Mouse (Mus musculus) erythroblast, adult 5-6 weeks (primary cell): ENCODE results near the gene Ubxn2a. TPM values are rescaled to one million over a fixed set of nuclear protein-coding genes. Genes with fewer than 3 reads are reported as not detected.

Experiments used
- ATAC-seq: replicated peaks from 2 replicates; pipeline ENCODE4 v1.8.0; 2016; ENCODE audit warnings: moderate number of reproducible peaks, mild to moderate bottlenecking, moderate TSS enrichment, inconsistent platforms; ENCODE audit not compliant: poor library complexity, low FRiP score, severe bottlenecking
- total RNA-seq, 2 experiments: library from RNA; stranded (forward) in 1 of 2; stranded (reverse) in 1 of 2; fragments of 150-400 nt in 1 of 2; fragments of 200-764, 138-1000 nt in 1 of 2; gene quantifications; 2 replicates each; pipeline versions ENCODE4 v1.2.3 to v1.2.4; 2015 to 2017; ENCODE audit warnings: low replicate concordance in 2 of 2

Ubxn2a gene
- total RNA-seq, 2 experiments from 2014 or later, result 15.9 to 30.9 TPM

DNA sequence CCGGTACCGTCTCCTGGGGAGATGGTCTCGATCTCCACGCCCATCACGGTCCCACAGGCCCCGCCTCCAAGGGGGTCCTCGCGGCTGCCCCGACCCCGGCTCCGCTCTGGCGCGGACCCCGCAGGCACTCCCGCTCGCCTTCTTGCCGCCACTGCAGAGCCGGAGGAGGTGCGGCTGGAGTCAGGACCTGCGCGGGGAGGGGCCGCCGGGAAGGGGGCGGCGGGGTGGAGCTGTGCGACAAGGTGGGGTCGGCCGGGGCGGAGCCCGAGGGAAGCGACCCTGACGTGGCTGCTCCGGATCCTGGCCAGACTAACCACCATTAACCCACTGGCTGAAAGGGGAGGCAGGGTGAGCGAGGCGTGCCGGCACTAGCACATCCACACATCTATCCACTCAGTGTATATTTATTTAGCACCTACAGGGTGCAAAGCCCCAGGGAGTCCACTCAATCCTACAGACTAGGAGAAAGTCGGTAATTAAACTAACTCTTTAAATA is 66.1 kb downstream of the Ubxn2a start, which contains the start of gene Fkbp1b:
TSS of gene Fkbp1b (minus strand) at position 200 of the 496 bp plus-strand sequence.
- ATAC-seq, result no peak

DNA sequence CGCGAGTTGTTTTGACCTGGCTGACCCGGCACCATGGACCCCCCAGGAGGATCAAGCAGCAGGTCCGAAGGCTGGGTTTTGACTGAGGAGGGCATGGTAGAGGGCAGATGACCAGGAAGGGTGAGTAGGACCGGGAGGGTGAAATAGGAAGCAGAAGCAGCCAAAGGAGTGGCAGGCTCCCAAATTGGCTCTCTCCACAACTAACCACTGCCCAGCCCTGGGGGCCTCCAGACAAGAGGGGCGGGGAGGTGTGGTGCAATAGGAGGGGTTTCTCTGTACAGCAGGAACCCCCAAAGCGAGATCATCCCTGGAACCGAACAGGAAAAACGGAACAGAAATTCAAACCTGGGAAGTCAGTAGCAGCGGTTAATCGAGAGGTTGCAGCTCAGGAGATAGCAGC is 66.8 kb downstream of the Ubxn2a start:
- no peak for ATAC-seq

DNA sequence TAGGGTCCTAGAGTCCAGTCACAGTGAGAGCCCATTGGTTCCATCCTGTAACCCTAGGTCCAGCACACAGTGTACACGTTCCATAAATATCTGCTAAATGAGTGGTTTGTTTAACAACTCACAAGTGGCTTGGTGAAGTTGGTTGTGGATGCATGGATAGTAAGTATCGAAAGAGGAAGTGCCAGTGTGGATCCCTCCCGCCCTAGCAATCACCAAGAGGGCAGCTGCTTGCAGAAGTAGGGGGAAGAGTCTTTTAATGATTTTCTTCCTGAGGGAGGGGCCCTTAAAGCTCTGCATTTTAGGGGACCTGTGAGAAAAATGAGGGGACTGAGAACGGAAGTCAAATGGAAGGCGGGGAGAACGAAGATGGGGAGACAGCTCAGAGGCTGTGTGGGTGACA is 67.5 kb downstream of the Ubxn2a start:
- no peak for ATAC-seq

DNA sequence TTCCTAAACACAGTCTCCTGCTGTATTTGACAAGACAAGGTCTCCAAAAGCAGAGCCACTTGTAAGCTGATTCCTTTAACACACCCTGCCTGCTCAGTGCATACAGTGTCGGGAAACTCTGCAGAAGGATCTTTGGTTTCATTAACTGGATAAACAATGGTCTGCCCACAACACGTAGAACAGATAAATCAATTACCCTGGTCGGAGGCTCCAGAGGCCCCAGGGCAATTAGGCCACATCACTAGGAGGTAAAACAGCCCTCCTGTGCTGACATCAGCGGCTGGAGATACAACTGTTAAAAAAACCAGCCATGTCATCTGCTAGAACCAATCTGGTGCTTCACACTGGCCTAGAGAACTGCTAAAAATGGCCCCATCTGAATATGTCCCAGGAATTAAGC is 70.5 kb downstream of the Ubxn2a start:
- ATAC-seq, result no peak

Other genes with a start within 250 kb of the Ubxn2a start
- gene Fam228a, start 169.3 kb downstream of the Ubxn2a start, total RNA-seq (2015; ENCODE audit: low replicate concordance), result not detected in 2 replicates
- 1.7 TPM in 1 of 2 replicates, not detected in the other for gene Fam228a, start 169.3 kb downstream of the Ubxn2a start, total RNA-seq (2017; ENCODE audit: low replicate concordance)
- gene Pfn4, start 138.7 kb downstream of the Ubxn2a start, total RNA-seq (2015; ENCODE audit: low replicate concordance), result not detected in 2 replicates
- gene Pfn4, start 138.7 kb downstream of the Ubxn2a start, total RNA-seq (2017; ENCODE audit: low replicate concordance), result 2.7 TPM in 1 of 2 replicates, not detected in the other
- gene Fam228b, start 138.4 kb downstream of the Ubxn2a start, total RNA-seq (2015; ENCODE audit: low replicate concordance), result not detected in 2 replicates
- gene Fam228b, start 138.4 kb downstream of the Ubxn2a start, total RNA-seq (2017; ENCODE audit: low replicate concordance), result not detected in 2 replicates
- gene Sf3b6, start 90.2 kb downstream of the Ubxn2a start, total RNA-seq (2015; ENCODE audit: low replicate concordance), result 94.0 and 156 TPM in 2 replicates
- 52.9 and 65.2 TPM in 2 replicates for gene Sf3b6, start 90.2 kb downstream of the Ubxn2a start, total RNA-seq (2017; ENCODE audit: low replicate concordance)
- gene Fkbp1b, start 66.1 kb downstream of the Ubxn2a start, total RNA-seq (2015; ENCODE audit: low replicate concordance), result not detected in 2 replicates
- 2.1 and 3.9 TPM in 2 replicates for gene Fkbp1b, start 66.1 kb downstream of the Ubxn2a start, total RNA-seq (2017; ENCODE audit: low replicate concordance)
- 0.19 and 1.9 TPM in 2 replicates for gene Wdcp, start 64.4 kb downstream of the Ubxn2a start, total RNA-seq (2015; ENCODE audit: low replicate concordance)
- 1.1 and 1.2 TPM in 2 replicates for gene Wdcp, start 64.4 kb downstream of the Ubxn2a start, total RNA-seq (2017; ENCODE audit: low replicate concordance)
- 137 and 176 TPM in 2 replicates for gene Mfsd2b, start 33.3 kb downstream of the Ubxn2a start, total RNA-seq (2015; ENCODE audit: low replicate concordance)
- 199 and 226 TPM in 2 replicates for gene Mfsd2b, start 33.3 kb downstream of the Ubxn2a start, total RNA-seq (2017; ENCODE audit: low replicate concordance)
- 46.8 and 70.3 TPM in 2 replicates for gene Atad2b, start 9.6 kb upstream of the Ubxn2a start, total RNA-seq (2015; ENCODE audit: low replicate concordance)
- gene Atad2b, start 9.6 kb upstream of the Ubxn2a start, total RNA-seq (2017; ENCODE audit: low replicate concordance), result 59.0 and 63.4 TPM in 2 replicates